Mouse (Mus musculus): ENCODE results near the gene Exoc3. TPM values are rescaled to one million over a fixed set of nuclear protein-coding genes. Genes with fewer than 3 reads are reported as not detected.

Exoc3 gene
- polyA plus RNA-seq, 1 experiment = 28.3 TPM

DNA sequence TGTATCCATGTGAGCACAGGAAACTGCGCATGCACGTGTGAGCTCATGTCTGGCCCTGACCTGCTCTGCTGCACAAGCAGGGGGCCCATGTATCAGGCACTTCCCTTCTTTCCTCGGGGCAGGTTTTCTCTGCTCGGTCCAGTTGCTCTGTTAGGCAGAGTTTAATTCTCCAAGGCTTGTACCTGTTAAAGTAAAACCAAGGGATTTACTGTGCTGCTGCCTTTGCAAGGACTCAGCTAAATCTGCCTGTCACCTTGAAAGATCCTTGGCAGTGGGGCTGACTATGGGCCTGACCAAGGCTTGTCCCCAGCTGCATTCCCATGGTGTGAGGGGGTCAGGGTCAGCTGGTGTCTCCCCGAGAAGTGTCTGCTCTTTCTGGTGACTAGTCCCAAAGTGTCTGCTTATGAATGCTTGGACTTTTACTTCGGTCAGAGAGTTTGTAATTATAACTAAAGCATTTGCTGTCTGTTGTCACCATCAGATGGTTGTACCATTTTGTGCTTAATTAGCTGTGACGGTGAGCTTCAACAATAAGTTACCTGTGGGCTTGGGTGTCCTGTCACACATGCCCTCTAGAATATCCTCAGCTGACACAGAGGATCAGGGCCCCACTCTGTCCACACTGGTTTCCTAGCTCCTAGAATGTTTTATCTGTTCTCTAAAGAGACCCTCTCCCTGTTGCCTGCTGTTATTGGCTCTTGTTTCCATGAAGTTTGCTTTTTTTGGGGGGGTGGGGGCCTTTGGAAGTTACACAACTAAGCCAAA, 64.2 kb downstream of the Exoc3 start:
- Histone ChIP-seq H3K27me3 (ENCODE audit: control insufficient read depth, insufficient read depth, insufficient read length) (peaks cover 5% of the 10 kb centered on the region), H3ac (ENCODE audit: control insufficient read depth, insufficient read length) (no peak overlapping the region), H3K79me2 (ENCODE audit: control insufficient read depth, insufficient read depth) (no peaks in the 10 kb centered on the region), H3K36me3 (ENCODE audit: control insufficient read depth, insufficient read depth) (no peaks in the 10 kb centered on the region), H3K4me2 (ENCODE audit: low read depth) (no peak overlapping the region), H3K4me3 (no peak overlapping the region)
- TF ChIP-seq POLR2A (IDR thresholded peaks at IDR 0.05; ENCODE audit: insufficient read length, low read depth) (no peak), POLR2AphosphoS2 (IDR thresholded peaks at IDR 0.05; ENCODE audit: insufficient read length, low read depth) (no peak), TCF12 (IDR thresholded peaks at IDR 0.05; ENCODE audit: insufficient read depth, poor library complexity, severe bottlenecking) (no peak), REST (IDR thresholded peaks at IDR 0.05; ENCODE audit: insufficient read depth, insufficient read length) (no peak), USF1 (IDR thresholded peaks at IDR 0.05; ENCODE audit: low read depth) (no peak), E2F4 (IDR thresholded peaks at IDR 0.05; ENCODE audit: insufficient read depth) (no peak), MYOD1 (IDR thresholded peaks at IDR 0.05; ENCODE audit: control insufficient read depth in 1 of 3, insufficient read length in 2 of 3, low read depth in 2 of 3) (no peak), TCF3 (IDR thresholded peaks at IDR 0.05; ENCODE audit: insufficient read length, low read depth) (no peak), CEBPB (IDR thresholded peaks at IDR 0.05; ENCODE audit: insufficient read depth, poor library complexity, severe bottlenecking) (no peak), MAX (IDR thresholded peaks at IDR 0.05; ENCODE audit: low read depth) (no peak), MYOG (IDR thresholded peaks at IDR 0.05; ENCODE audit: control insufficient read depth in 1 of 3, insufficient read depth in 1 of 3, insufficient read length in 2 of 3, low read depth in 2 of 3) (no peak), SRF (IDR thresholded peaks at IDR 0.05; ENCODE audit: control insufficient read depth, insufficient read length, low read depth) (no peak)

DNA sequence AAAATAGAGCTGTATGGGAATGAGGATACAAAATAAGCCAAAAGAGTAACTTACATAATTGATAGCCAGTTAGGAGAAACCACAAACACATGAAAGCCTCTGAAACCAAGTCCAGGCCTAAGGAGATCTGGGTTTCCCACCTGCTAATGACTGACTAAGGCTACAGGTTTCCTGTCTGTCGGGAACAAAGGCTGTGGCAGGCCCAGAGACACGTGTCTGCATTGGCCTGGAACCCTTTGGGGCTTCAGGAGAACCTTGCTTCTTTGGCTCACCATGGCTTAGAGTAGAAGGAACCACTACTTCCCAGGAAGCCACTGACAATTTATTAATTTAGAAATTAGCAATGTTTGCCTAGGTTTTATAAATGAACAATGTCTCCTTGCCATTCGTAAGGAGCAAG, 65.2 kb downstream of the Exoc3 start:
- H3K4me3 ChIP-seq = no peak overlapping the region
- peaks cover 5% of the 10 kb centered on the region for H3K27me3 ChIP-seq (ENCODE audit: control insufficient read depth, insufficient read depth, insufficient read length)
- H3K36me3 ChIP-seq (ENCODE audit: control insufficient read depth, insufficient read depth) = no peaks in the 10 kb centered on the region
- H3ac ChIP-seq (ENCODE audit: control insufficient read depth, insufficient read length) = no peak overlapping the region
- H3K4me2 ChIP-seq (ENCODE audit: low read depth) = no peak overlapping the region
- TF ChIP-seq MYOD1 (IDR thresholded peaks at IDR 0.05; ENCODE audit: control insufficient read depth in 1 of 3, insufficient read length in 2 of 3, low read depth in 2 of 3) = no peak
- TF ChIP-seq POLR2AphosphoS2 (IDR thresholded peaks at IDR 0.05; ENCODE audit: insufficient read length, low read depth) = no peak
- TF ChIP-seq E2F4 (IDR thresholded peaks at IDR 0.05; ENCODE audit: insufficient read depth) = no peak
- TF ChIP-seq CEBPB (IDR thresholded peaks at IDR 0.05; ENCODE audit: insufficient read depth, poor library complexity, severe bottlenecking) = no peak
- TF ChIP-seq USF1 (IDR thresholded peaks at IDR 0.05; ENCODE audit: low read depth) = no peak
- TF ChIP-seq MYOG (IDR thresholded peaks at IDR 0.05; ENCODE audit: control insufficient read depth in 1 of 3, insufficient read depth in 1 of 3, insufficient read length in 2 of 3, low read depth in 2 of 3) = no peak
- TF ChIP-seq SRF (IDR thresholded peaks at IDR 0.05; ENCODE audit: control insufficient read depth, insufficient read length, low read depth) = no peak
- TF ChIP-seq TCF12 (IDR thresholded peaks at IDR 0.05; ENCODE audit: insufficient read depth, poor library complexity, severe bottlenecking) = no peak
- TF ChIP-seq POLR2A (IDR thresholded peaks at IDR 0.05; ENCODE audit: insufficient read length, low read depth) = no peak
- no peaks in the 10 kb centered on the region for H3K79me2 ChIP-seq (ENCODE audit: control insufficient read depth, insufficient read depth)

DNA sequence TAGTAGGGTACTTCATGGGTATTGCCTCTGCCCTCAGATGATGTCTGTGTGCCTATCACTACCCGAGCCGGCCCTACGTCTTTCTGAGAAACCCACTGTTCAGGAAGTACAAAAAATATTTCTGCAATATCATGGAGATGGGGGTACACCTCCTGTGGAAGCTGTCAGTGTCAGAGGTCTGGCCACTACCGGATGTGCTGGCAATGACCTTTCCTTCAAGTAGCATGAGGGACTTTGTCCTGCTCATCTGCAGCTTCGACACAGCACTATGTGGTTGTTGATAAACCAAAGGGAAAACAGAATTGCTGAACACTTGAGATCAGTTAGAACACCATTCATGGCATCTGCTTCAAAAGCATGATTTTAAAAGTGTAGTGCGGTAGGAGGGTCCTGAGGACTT, 67.7 kb downstream of the Exoc3 start:
- no peak overlapping the region for H3K4me3 ChIP-seq

DNA sequence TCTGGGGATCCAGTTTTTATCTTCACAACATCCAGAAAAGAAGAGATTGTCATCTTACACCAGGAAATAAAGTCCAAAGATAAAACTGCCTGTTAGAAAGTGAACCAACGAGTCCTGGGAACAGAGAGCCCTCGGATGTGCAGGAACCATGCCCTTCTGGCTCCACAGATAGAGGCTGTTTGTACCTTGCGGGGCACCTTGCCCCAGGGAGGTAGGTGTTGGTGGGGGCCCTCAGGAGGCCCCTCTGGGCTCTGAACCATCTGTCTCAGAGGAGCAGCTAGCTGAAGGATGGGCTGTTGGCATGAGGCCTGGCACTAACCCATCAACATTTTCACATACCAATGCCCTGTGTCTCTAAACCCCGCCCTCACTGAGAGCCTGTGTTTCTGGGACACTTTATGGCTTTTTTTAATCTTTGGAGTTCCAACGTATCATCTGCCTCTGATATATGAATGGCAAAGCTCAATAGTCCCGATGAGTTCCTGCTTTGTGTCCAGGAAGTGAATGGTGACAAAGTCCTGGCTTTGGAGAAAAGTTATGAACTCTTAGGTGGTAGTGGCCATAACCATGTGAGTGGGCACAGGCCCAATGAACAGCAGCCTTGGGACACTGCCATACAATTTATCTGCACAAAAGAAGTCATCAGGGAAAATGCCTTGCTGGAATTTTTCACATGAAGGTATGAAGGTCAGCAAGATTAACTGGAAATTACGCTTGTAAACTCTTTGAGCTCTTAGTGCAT, 69.5 kb downstream of the Exoc3 start:
- Histone ChIP-seq H3K36me3 (ENCODE audit: control insufficient read depth, insufficient read depth) (no peaks in the 10 kb centered on the region), H3K4me3 (no peak overlapping the region), H3K4me2 (ENCODE audit: low read depth) (no peak overlapping the region), H3ac (ENCODE audit: control insufficient read depth, insufficient read length) (no peak overlapping the region), H3K79me2 (ENCODE audit: control insufficient read depth, insufficient read depth) (no peaks in the 10 kb centered on the region), H3K27me3 (ENCODE audit: control insufficient read depth, insufficient read depth, insufficient read length) (peaks cover 5% of the 10 kb centered on the region)
- TF ChIP-seq TCF12 (IDR thresholded peaks at IDR 0.05; ENCODE audit: insufficient read depth, poor library complexity, severe bottlenecking) (no peak), POLR2AphosphoS2 (IDR thresholded peaks at IDR 0.05; ENCODE audit: insufficient read length, low read depth) (no peak), MAX (IDR thresholded peaks at IDR 0.05; ENCODE audit: low read depth) (no peak), POLR2A (IDR thresholded peaks at IDR 0.05; ENCODE audit: insufficient read length, low read depth) (no peak), E2F4 (IDR thresholded peaks at IDR 0.05; ENCODE audit: insufficient read depth) (no peak), USF1 (IDR thresholded peaks at IDR 0.05; ENCODE audit: low read depth) (no peak), TCF3 (IDR thresholded peaks at IDR 0.05; ENCODE audit: insufficient read length, low read depth) (no peak), MYOG (IDR thresholded peaks at IDR 0.05; ENCODE audit: control insufficient read depth in 1 of 3, insufficient read depth in 1 of 3, insufficient read length in 2 of 3, low read depth in 2 of 3) (no peak), REST (IDR thresholded peaks at IDR 0.05; ENCODE audit: insufficient read depth, insufficient read length) (no peak), MYOD1 (IDR thresholded peaks at IDR 0.05; ENCODE audit: control insufficient read depth in 1 of 3, insufficient read length in 2 of 3, low read depth in 2 of 3) (no peak), SRF (IDR thresholded peaks at IDR 0.05; ENCODE audit: control insufficient read depth, insufficient read length, low read depth) (no peak), CEBPB (IDR thresholded peaks at IDR 0.05; ENCODE audit: insufficient read depth, poor library complexity, severe bottlenecking) (no peak)

More for the DNA sequence above, 67.7 kb downstream of the Exoc3 start:
- no peaks in the 10 kb centered on the region for H3K79me2 ChIP-seq (ENCODE audit: control insufficient read depth, insufficient read depth)
- no peak for TF ChIP-seq POLR2AphosphoS2 (IDR thresholded peaks at IDR 0.05; ENCODE audit: insufficient read length, low read depth)
- TF ChIP-seq MAX (IDR thresholded peaks at IDR 0.05; ENCODE audit: low read depth) = no peak
- no peak for TF ChIP-seq MYOG (IDR thresholded peaks at IDR 0.05; ENCODE audit: control insufficient read depth in 1 of 3, insufficient read depth in 1 of 3, insufficient read length in 2 of 3, low read depth in 2 of 3)
- no peak for TF ChIP-seq REST (IDR thresholded peaks at IDR 0.05; ENCODE audit: insufficient read depth, insufficient read length)
- TF ChIP-seq E2F4 (IDR thresholded peaks at IDR 0.05; ENCODE audit: insufficient read depth) = no peak
- TF ChIP-seq USF1 (IDR thresholded peaks at IDR 0.05; ENCODE audit: low read depth) = no peak
- TF ChIP-seq CEBPB (IDR thresholded peaks at IDR 0.05; ENCODE audit: insufficient read depth, poor library complexity, severe bottlenecking) = no peak
- no peak for TF ChIP-seq SRF (IDR thresholded peaks at IDR 0.05; ENCODE audit: control insufficient read depth, insufficient read length, low read depth)
- TF ChIP-seq MYOD1 (IDR thresholded peaks at IDR 0.05; ENCODE audit: control insufficient read depth in 1 of 3, insufficient read length in 2 of 3, low read depth in 2 of 3) = no peak
- no peak for TF ChIP-seq TCF3 (IDR thresholded peaks at IDR 0.05; ENCODE audit: insufficient read length, low read depth)
- no peak for TF ChIP-seq POLR2A (IDR thresholded peaks at IDR 0.05; ENCODE audit: insufficient read length, low read depth)
- no peak for TF ChIP-seq TCF12 (IDR thresholded peaks at IDR 0.05; ENCODE audit: insufficient read depth, poor library complexity, severe bottlenecking)
- no peak overlapping the region for H3ac ChIP-seq (ENCODE audit: control insufficient read depth, insufficient read length)
- peaks cover 5% of the 10 kb centered on the region for H3K27me3 ChIP-seq (ENCODE audit: control insufficient read depth, insufficient read depth, insufficient read length)
- H3K4me2 ChIP-seq (ENCODE audit: low read depth) = no peak overlapping the region
- H3K36me3 ChIP-seq (ENCODE audit: control insufficient read depth, insufficient read depth) = no peaks in the 10 kb centered on the region

All from myocyte (in vitro differentiated cells).